In the genomic region with DNA sequence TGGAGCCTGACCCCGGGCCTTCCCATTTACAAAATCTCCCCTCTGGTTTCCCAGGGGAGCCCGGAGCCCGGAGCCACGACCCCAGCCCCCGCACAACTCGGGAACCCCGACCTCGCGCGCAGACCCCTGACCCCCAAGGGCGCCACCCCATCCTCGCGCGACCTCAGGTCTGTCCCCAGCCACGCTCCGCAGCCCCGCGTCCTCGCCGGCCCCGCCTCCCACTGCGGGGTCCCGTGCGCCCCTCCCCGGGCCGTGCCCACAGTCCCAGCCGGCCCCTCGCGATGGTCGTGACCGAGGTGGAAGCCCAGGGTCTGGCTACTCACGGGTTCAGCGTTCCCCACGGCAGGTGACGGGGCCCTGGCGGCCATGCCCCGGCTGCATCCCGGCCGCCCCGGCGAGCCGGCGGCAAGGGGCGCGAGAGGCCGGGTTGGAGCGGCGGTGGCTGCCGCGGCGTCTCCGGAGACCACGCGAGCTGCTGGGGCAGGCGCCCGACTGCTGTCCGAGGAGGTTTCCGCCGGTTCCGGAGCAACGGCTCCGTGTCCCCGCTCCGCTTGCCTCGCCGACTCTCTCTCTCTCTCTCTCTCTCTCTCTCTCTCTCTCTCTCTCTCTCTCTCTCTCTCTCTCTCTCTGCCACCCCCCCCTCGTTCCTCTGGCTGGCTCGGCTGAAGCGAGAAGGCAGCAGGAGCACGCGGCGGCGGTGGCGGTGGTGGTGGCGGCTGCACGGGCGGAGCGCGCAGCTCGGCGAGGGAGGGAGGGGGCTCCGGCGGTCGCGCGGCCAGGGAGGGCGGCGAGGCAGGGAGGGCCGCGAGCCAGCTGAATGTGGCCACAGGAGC, we compare ENCODE assay signal across 10 mouse cellular contexts. TPM values are rescaled to one million over a fixed set of nuclear protein-coding genes. Genes with fewer than 3 reads are reported as not detected.
DNase-seq lines count a peak whose midpoint lies in the region; ATAC-seq and TF ChIP-seq lines count a peak whose summit lies in the region.
"Had no signal": no experiment of that assay in that cellular context is flagged by ENCODE, and none has a peak within 500 bp of the region (broad histone marks: within the 10 kb centered on the region; RNA-seq: fewer than 3 reads in every experiment).

No protein-coding gene starts in this region.

- ATAC-seq in kidney, embryonic 15.5 days (replicated peaks; ENCODE audit: low FRiP score): peak; percentile 49; the same call in 1 of the 2 replicates
- ATAC-seq in forebrain, postnatal 0 days: peak; percentile 79
- ATAC-seq in midbrain, embryonic 16.5 days: peak; percentile 59

- no peak for DNase-seq in kidney, adult 11 months
- DNase-seq in cerebellum, adult 2 months: peak; percentile 84 to 85
- peak; percentile 78 for DNase-seq in forebrain, postnatal 0 days
- DNase-seq in spleen, postnatal 14 days (ENCODE audit: low spot score in 2 of 2): no peak
- no peak for DNase-seq in kidney, adult 2 months
- DNase-seq in gastrocnemius, adult 8-10 months (ENCODE audit: low spot score in 2 of 2): no peak

- no peak overlapping the region for H3K27ac ChIP-seq in kidney, embryonic 15.5 days
- H3K27ac ChIP-seq in cerebellum, adult 2 months (ENCODE audit: insufficient read depth, low read length): peak overlapping the region; percentile 99
- peak overlapping the region; percentile 94 for H3K27ac ChIP-seq in forebrain, postnatal 0 days (ENCODE audit: low read depth, low read length)
- H3K27ac ChIP-seq in midbrain, embryonic 16.5 days (ENCODE audit: low read length): peak overlapping the region; percentile 89
- no peak overlapping the region for H3K27ac ChIP-seq in kidney, adult 2 months (ENCODE audit: insufficient read depth, low read depth, low read length)

- H3K4me2 ChIP-seq in kidney, embryonic 15.5 days: peak overlapping the region; percentile 75
- H3K4me2 ChIP-seq in forebrain, postnatal 0 days (ENCODE audit: low read depth): peak overlapping the region; percentile 79
- H3K4me2 ChIP-seq in midbrain, embryonic 16.5 days (ENCODE audit: low read length): peak overlapping the region; percentile 95

- no peak for TF ChIP-seq CTCF in cerebellum, adult 2 months (IDR thresholded peaks at IDR 0.05; ENCODE audit: borderline replicate concordance, insufficient read depth, low read depth, low read length)
- TF ChIP-seq CTCF in forebrain, postnatal 0 days (IDR thresholded peaks at IDR 0.05; ENCODE audit: low read depth): no peak
- TF ChIP-seq CTCF in kidney, adult 2 months (conservative IDR thresholded peaks at IDR 0.05; ENCODE audit: insufficient read depth, insufficient read length, low read depth, low read length): no peak

- H3K36me3 ChIP-seq in kidney, embryonic 15.5 days: no peaks in the 10 kb centered on the region
- no peaks in the 10 kb centered on the region for H3K36me3 ChIP-seq in forebrain, postnatal 0 days (ENCODE audit: insufficient read depth)
- H3K36me3 ChIP-seq in midbrain, embryonic 16.5 days (ENCODE audit: control insufficient read depth, insufficient read depth, low read length): no peaks in the 10 kb centered on the region
- no peaks in the 10 kb centered on the region for H3K36me3 ChIP-seq in kidney, adult 2 months (ENCODE audit: control insufficient read depth, insufficient read depth, low read length)

- peak overlapping the region; percentile 26; the same call in 1 of the 2 replicates for H3K9ac ChIP-seq in kidney, embryonic 15.5 days
- peak overlapping the region; percentile 88 for H3K9ac ChIP-seq in forebrain, postnatal 0 days
- H3K9ac ChIP-seq in midbrain, embryonic 16.5 days (ENCODE audit: low read depth, low read length): peak overlapping the region; percentile 88

- peaks cover 37% of the 10 kb centered on the region for H3K4me1 ChIP-seq in kidney, embryonic 15.5 days
- H3K4me1 ChIP-seq in cerebellum, adult 2 months (ENCODE audit: control insufficient read depth, insufficient read depth, low read length): peaks cover 16% of the 10 kb centered on the region
- peaks cover 27% of the 10 kb centered on the region for H3K4me1 ChIP-seq in forebrain, postnatal 0 days (ENCODE audit: insufficient read depth)
- peaks cover 39% of the 10 kb centered on the region for H3K4me1 ChIP-seq in midbrain, embryonic 16.5 days (ENCODE audit: control insufficient read depth, insufficient read depth, low read length)
- H3K4me1 ChIP-seq in kidney, adult 2 months (ENCODE audit: control insufficient read depth, insufficient read depth, low read length): no peaks in the 10 kb centered on the region

- H3K27me3 ChIP-seq in kidney, embryonic 15.5 days: peaks cover 94% of the 10 kb centered on the region
- no peaks in the 10 kb centered on the region for H3K27me3 ChIP-seq in cerebellum, adult 2 months (ENCODE audit: control insufficient read depth, insufficient read depth, low read length)
- no peaks in the 10 kb centered on the region; the same call in 1 of the 2 replicates for H3K27me3 ChIP-seq in forebrain, postnatal 0 days (ENCODE audit: insufficient read depth, low read length)
- no peaks in the 10 kb centered on the region for H3K27me3 ChIP-seq in midbrain, embryonic 16.5 days (ENCODE audit: control insufficient read depth, insufficient read depth, low read depth, low read length)
- H3K27me3 ChIP-seq in kidney, adult 2 months (replicated peaks; ENCODE audit: control insufficient read depth, insufficient read depth, low read length): peaks cover 5% of the 10 kb centered on the region

- WGBS in kidney, embryonic 15.5 days: under 1% methylated on average over 79 of the region's 90 CpGs
- under 1% methylated on average over 62 of the region's 90 CpGs for WGBS in cerebellum, adult 2 months
- 3% methylated on average over 61 of the region's 90 CpGs for WGBS in forebrain, postnatal 0 days
- WGBS in midbrain, embryonic 16.5 days: under 1% methylated on average over 74 of the region's 90 CpGs
- under 1% methylated on average over 62 of the region's 90 CpGs for WGBS in kidney, adult 2 months

- TF ChIP-seq POLR2A in cerebellum, adult 2 months (IDR thresholded peaks at IDR 0.05; ENCODE audit: borderline replicate concordance, insufficient read depth, low read length): peak; percentile 38; the same call in 1 of the 2 replicates
- TF ChIP-seq POLR2A in kidney, adult 2 months (IDR thresholded peaks at IDR 0.05; ENCODE audit: low read depth, low read length): no peak

- H3K9me3 ChIP-seq in kidney, embryonic 15.5 days (replicated peaks): no peaks in the 10 kb centered on the region
- no peaks in the 10 kb centered on the region for H3K9me3 ChIP-seq in forebrain, postnatal 0 days (ENCODE audit: low read length)
- no peaks in the 10 kb centered on the region for H3K9me3 ChIP-seq in midbrain, embryonic 16.5 days (replicated peaks; ENCODE audit: control insufficient read depth, low read length, poor library complexity, severe bottlenecking)

- peak overlapping the region; percentile 46 for H3K4me3 ChIP-seq in kidney, embryonic 15.5 days (replicated peaks)
- peak overlapping the region; percentile 98 for H3K4me3 ChIP-seq in cerebellum, adult 2 months (replicated peaks; ENCODE audit: insufficient read depth, low read depth, low read length)
- H3K4me3 ChIP-seq in forebrain, postnatal 0 days (ENCODE audit: low read depth, low read length): peak overlapping the region; percentile 79
- H3K4me3 ChIP-seq in midbrain, embryonic 16.5 days (ENCODE audit: low read depth, low read length): peak overlapping the region; percentile 90
- no peak overlapping the region for H3K4me3 ChIP-seq in kidney, adult 2 months (ENCODE audit: insufficient read depth, low read depth, low read length)

RNA-seq across cellular contexts. Expression of a gene that starts 2.2 kb away (rescaled TPM):
- 0.32 and 0.79 TPM in 2 replicates for polyA plus RNA-seq in kidney, embryonic 15.5 days (2015; fragmentation: Nextera tagmentation; extraction: Ambion mirVana)
- polyA plus RNA-seq in cerebellum, adult 2 months (2012; rRNA removed): 163 and 201 TPM in 2 replicates
- total RNA-seq in forebrain, postnatal 0 days (2014; rRNA removed): 37.3 and 43.7 TPM in 2 replicates
- polyA plus RNA-seq in forebrain, postnatal 0 days (2015; fragmentation: Nextera tagmentation; extraction: Ambion mirVana): 72.7 and 82.3 TPM in 2 replicates
- polyA plus RNA-seq in midbrain, embryonic 16.5 days (2015; fragmentation: Nextera tagmentation; extraction: Ambion mirVana): 49.1 and 54.9 TPM in 2 replicates
- 0.27 TPM in 2 replicates for polyA plus RNA-seq in kidney, adult 2 months (2012; rRNA removed)
- under 1 TPM in 1 of 4 experiments, not detected in 3; 0.20 TPM for total RNA-seq in gastrocnemius, adult 8-10 months (2022)
- total RNA-seq: MEL; neutrophil, adult 5-6 weeks had no signal

Comparison
In these comparisons a context has a peak if more than half of its experiments do, and no peak if none do; other contexts are left out.
1. H3K27ac ChIP-seq: peak in cerebellum, adult 2 months (single experiment), forebrain, postnatal 0 days (single experiment) and midbrain, embryonic 16.5 days (single experiment); none in kidney, embryonic 15.5 days (single experiment) and kidney, adult 2 months (single experiment).
2. H3K9ac ChIP-seq: peak in every context shown above with its lines; median percentile 88 in forebrain, postnatal 0 days; 88 in midbrain, embryonic 16.5 days; 26 in kidney, embryonic 15.5 days.
3. DNase-seq: peak in cerebellum, adult 2 months (2 of 2) and forebrain, postnatal 0 days (single experiment); none in kidney, adult 11 months (single experiment), spleen, postnatal 14 days (0 of 2), kidney, adult 2 months (single experiment) and gastrocnemius, adult 8-10 months (0 of 2).
4. RNA of a gene that starts 2.2 kb away (polyA plus RNA-seq): 163 to 201 TPM in cerebellum, adult 2 months, 72.7 to 82.3 TPM in forebrain, postnatal 0 days and 49.1 to 54.9 TPM in midbrain, embryonic 16.5 days; 0.32 to 0.79 TPM in kidney, embryonic 15.5 days and 0.27 TPM in kidney, adult 2 months; every median in the first group is over 10 times any median in the second.
5. Peak in every context shown above with its lines, with median percentiles within 50 percentile points of each other: ATAC-seq and H3K4me2 ChIP-seq.